Mouse (Mus musculus): ENCODE results near the gene Mmab. TPM values are rescaled to one million over a fixed set of nuclear protein-coding genes. Genes with fewer than 3 reads are reported as not detected.

The Mmab gene
- polyA plus RNA-seq, 1 experiment from 2014 or later: 11.4 TPM

- TF ChIP-seq EP300 (optimal IDR thresholded peaks at IDR 0.05) (no peak), CTCF (IDR thresholded peaks at IDR 0.05; ENCODE audit: low read depth) (no peak)
- Histone ChIP-seq H3K4me1 (replicated peaks; ENCODE audit: control insufficient read depth, insufficient read depth) (no peaks in the 10 kb centered on the region), H3K27ac (replicated peaks) (no peak overlapping the region), H3K4me3 (ENCODE audit: low read depth, low read length) (no peak overlapping the region), H3K4me2 (replicated peaks; ENCODE audit: low read depth) (no peak overlapping the region), H3K27me3 (ENCODE audit: control insufficient read depth, insufficient read depth, low read length) (no peaks in the 10 kb centered on the region), H3K9me3 (ENCODE audit: control insufficient read depth, low read length) (no peaks in the 10 kb centered on the region), H3K36me3 (ENCODE audit: control insufficient read depth, insufficient read depth, low read length) (peaks cover 64% of the 10 kb centered on the region), H3K9ac (ENCODE audit: low read length) (no peak overlapping the region)
- DNase-seq (ENCODE audit: low spot score): peak; percentile 27
- ATAC-seq (ENCODE audit: low FRiP score, low TSS enrichment): no peak
- WGBS: 48% methylated on average over 16 of the region's 16 CpGs
Measured at GRCm38 (mm10) chr5:114413067-114413735, 30.7 kb downstream of the Mmab start.

GRCm38 (mm10) chr5:114412361-114412998 lies 31.4 kb downstream of the Mmab start:
- Histone ChIP-seq H3K36me3 (ENCODE audit: control insufficient read depth, insufficient read depth, low read length) (peaks cover 67% of the 10 kb centered on the region), H3K9me3 (ENCODE audit: control insufficient read depth, low read length) (no peaks in the 10 kb centered on the region), H3K27me3 (ENCODE audit: control insufficient read depth, insufficient read depth, low read length) (no peaks in the 10 kb centered on the region), H3K4me3 (ENCODE audit: low read depth, low read length) (no peak overlapping the region), H3K4me2 (replicated peaks; ENCODE audit: low read depth) (no peak overlapping the region), H3K9ac (ENCODE audit: low read length) (no peak overlapping the region), H3K27ac (replicated peaks) (no peak overlapping the region), H3K4me1 (replicated peaks; ENCODE audit: control insufficient read depth, insufficient read depth) (no peaks in the 10 kb centered on the region)
- 56% methylated on average over 23 of the region's 23 CpGs for WGBS
- no peak for TF ChIP-seq EP300 (optimal IDR thresholded peaks at IDR 0.05)
- TF ChIP-seq CTCF (IDR thresholded peaks at IDR 0.05; ENCODE audit: low read depth): no peak
- DNase-seq (ENCODE audit: low spot score): no peak
- peak; percentile 28; the same call in 1 of the 2 replicates for ATAC-seq (ENCODE audit: low FRiP score, low TSS enrichment)

- DNase-seq (ENCODE audit: low spot score): no peak
- Histone ChIP-seq H3K4me3 (ENCODE audit: low read depth, low read length) (no peak overlapping the region), H3K9ac (ENCODE audit: low read length) (no peak overlapping the region), H3K9me3 (ENCODE audit: control insufficient read depth, low read length) (no peaks in the 10 kb centered on the region), H3K4me2 (replicated peaks; ENCODE audit: low read depth) (no peak overlapping the region), H3K27ac (replicated peaks) (no peak overlapping the region), H3K27me3 (ENCODE audit: control insufficient read depth, insufficient read depth, low read length) (no peaks in the 10 kb centered on the region), H3K4me1 (replicated peaks; ENCODE audit: control insufficient read depth, insufficient read depth) (no peaks in the 10 kb centered on the region), H3K36me3 (ENCODE audit: control insufficient read depth, insufficient read depth, low read length) (peaks cover 61% of the 10 kb centered on the region)
- no peak for ATAC-seq (ENCODE audit: low FRiP score, low TSS enrichment)
- no peak for TF ChIP-seq CTCF (IDR thresholded peaks at IDR 0.05; ENCODE audit: low read depth)
- TF ChIP-seq EP300 (optimal IDR thresholded peaks at IDR 0.05): no peak
- WGBS: 85% methylated on average over 13 of the region's 13 CpGs
Measured at GRCm38 (mm10) chr5:114410429-114410828, 33.4 kb downstream of the Mmab start.

DNA sequence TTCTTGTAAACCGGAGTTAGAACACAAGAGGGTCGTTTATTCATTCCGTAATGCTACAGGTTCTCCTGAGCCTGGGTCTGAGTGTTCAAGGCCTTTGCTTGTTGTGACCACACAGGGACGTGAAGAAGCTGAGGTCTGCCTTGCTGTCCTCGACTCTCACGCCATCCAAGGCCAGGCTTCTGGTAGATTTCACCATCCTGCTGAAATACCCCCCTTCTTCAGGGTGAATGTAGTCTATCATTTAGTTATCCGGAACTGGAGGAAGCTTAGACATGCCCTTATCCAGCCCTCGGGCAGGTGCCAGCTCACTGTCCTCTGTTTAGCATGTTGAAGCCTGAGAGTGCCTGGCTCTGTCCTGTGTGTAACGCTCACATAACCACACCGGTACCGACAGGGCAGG lies 35.0 kb downstream of the Mmab start:
- no peaks in the 10 kb centered on the region for H3K27me3 ChIP-seq (ENCODE audit: control insufficient read depth, insufficient read depth, low read length)
- ATAC-seq (ENCODE audit: low FRiP score, low TSS enrichment): no peak

GRCm38 (mm10) chr5:114407810-114408209 lies 36.0 kb downstream of the Mmab start:
- H3K9ac ChIP-seq (ENCODE audit: low read length): no peak overlapping the region
- no peaks in the 10 kb centered on the region for H3K4me1 ChIP-seq (replicated peaks; ENCODE audit: control insufficient read depth, insufficient read depth)
- H3K9me3 ChIP-seq (ENCODE audit: control insufficient read depth, low read length): no peaks in the 10 kb centered on the region
- no peak overlapping the region for H3K27ac ChIP-seq (replicated peaks)
- H3K27me3 ChIP-seq (ENCODE audit: control insufficient read depth, insufficient read depth, low read length): no peaks in the 10 kb centered on the region
- H3K36me3 ChIP-seq (ENCODE audit: control insufficient read depth, insufficient read depth, low read length): peaks cover 67% of the 10 kb centered on the region
- DNase-seq (ENCODE audit: low spot score) (no peak), ATAC-seq (ENCODE audit: low FRiP score, low TSS enrichment) (no peak)
- TF ChIP-seq EP300 (optimal IDR thresholded peaks at IDR 0.05): no peak
- no peak for TF ChIP-seq CTCF (IDR thresholded peaks at IDR 0.05; ENCODE audit: low read depth)
- H3K4me2 ChIP-seq (replicated peaks; ENCODE audit: low read depth): no peak overlapping the region
- WGBS: 87% methylated on average over 9 of the region's 9 CpGs
- no peak overlapping the region for H3K4me3 ChIP-seq (ENCODE audit: low read depth, low read length)

More for the DNA sequence above, 35.0 kb downstream of the Mmab start:
- 90% methylated on average over 11 of the region's 11 CpGs for WGBS
- H3K36me3 ChIP-seq (ENCODE audit: control insufficient read depth, insufficient read depth, low read length): peaks cover 60% of the 10 kb centered on the region
- no peak overlapping the region for H3K9ac ChIP-seq (ENCODE audit: low read length)
- H3K27ac ChIP-seq (replicated peaks): no peak overlapping the region
- TF ChIP-seq CTCF (IDR thresholded peaks at IDR 0.05; ENCODE audit: low read depth): no peak
- no peak for TF ChIP-seq EP300 (optimal IDR thresholded peaks at IDR 0.05)
- H3K9me3 ChIP-seq (ENCODE audit: control insufficient read depth, low read length): no peaks in the 10 kb centered on the region
- DNase-seq (ENCODE audit: low spot score): no peak
- H3K4me1 ChIP-seq (replicated peaks; ENCODE audit: control insufficient read depth, insufficient read depth): no peaks in the 10 kb centered on the region
- H3K4me2 ChIP-seq (replicated peaks; ENCODE audit: low read depth): no peak overlapping the region
- H3K4me3 ChIP-seq (ENCODE audit: low read depth, low read length): no peak overlapping the region

DNA sequence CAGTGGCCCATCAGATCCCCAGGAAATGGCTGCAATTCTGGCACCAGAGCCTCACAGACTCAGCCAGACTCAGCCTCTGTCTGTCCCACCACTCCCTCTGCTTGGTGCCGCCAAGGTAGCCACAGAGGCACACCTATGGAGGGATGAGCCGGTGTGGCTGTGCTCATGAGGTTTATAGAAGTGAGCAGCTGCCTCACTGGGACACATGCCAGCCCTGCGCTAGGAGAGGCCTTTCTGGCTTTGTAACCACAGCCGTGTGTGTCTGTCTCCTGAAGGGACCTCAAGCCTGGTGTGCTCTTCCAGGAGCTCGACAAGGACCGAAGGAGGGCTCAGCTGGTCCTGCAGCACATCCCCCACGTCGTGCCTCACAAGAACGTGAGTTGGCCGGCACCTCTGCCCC lies 36.6 kb downstream of the Mmab start:
- no peak overlapping the region for H3K4me2 ChIP-seq (replicated peaks; ENCODE audit: low read depth)
- TF ChIP-seq CTCF (IDR thresholded peaks at IDR 0.05; ENCODE audit: low read depth) (no peak), EP300 (optimal IDR thresholded peaks at IDR 0.05) (no peak)
- WGBS: 71% methylated on average over 10 of the region's 10 CpGs
- DNase-seq (ENCODE audit: low spot score) (no peak), ATAC-seq (ENCODE audit: low FRiP score, low TSS enrichment) (no peak)
- H3K27me3 ChIP-seq (ENCODE audit: control insufficient read depth, insufficient read depth, low read length): no peaks in the 10 kb centered on the region
- peaks cover 70% of the 10 kb centered on the region for H3K36me3 ChIP-seq (ENCODE audit: control insufficient read depth, insufficient read depth, low read length)
- no peaks in the 10 kb centered on the region for H3K9me3 ChIP-seq (ENCODE audit: control insufficient read depth, low read length)
- no peak overlapping the region for H3K9ac ChIP-seq (ENCODE audit: low read length)
- H3K4me3 ChIP-seq (ENCODE audit: low read depth, low read length): no peak overlapping the region
- H3K4me1 ChIP-seq (replicated peaks; ENCODE audit: control insufficient read depth, insufficient read depth): no peaks in the 10 kb centered on the region
- no peak overlapping the region for H3K27ac ChIP-seq (replicated peaks)

Data from stomach, postnatal 0 days (tissue).